Mouse (Mus musculus) C2C12 (cell line): ENCODE results near the gene Herpud2. TPM values are rescaled to one million over a fixed set of nuclear protein-coding genes. Genes with fewer than 3 reads are reported as not detected.

Source experiments
- H3K27me3 ChIP-seq: one replicate; pipeline ENCODE4 v1.6.1; 2011; ENCODE audit not compliant: control insufficient read depth, insufficient read depth, insufficient read length
- H3K36me3 ChIP-seq: one replicate; pipeline ENCODE4 v1.6.1; 2011; ENCODE audit not compliant: control insufficient read depth, insufficient read depth
- H3K4me3 ChIP-seq: one replicate; pipeline ENCODE4 v1.5.1; 2011; ENCODE audit warnings: mild to moderate bottlenecking, control low read depth; ENCODE audit not compliant: poor library complexity, insufficient read depth, severe bottlenecking
- H3K79me2 ChIP-seq: one replicate; pipeline ENCODE4 v1.6.1; 2011; ENCODE audit not compliant: control insufficient read depth, insufficient read depth
- H3K79me3 ChIP-seq: one replicate; pipeline ENCODE4 v1.6.1; 2011; ENCODE audit warnings: low read depth, control low read depth
- H3ac ChIP-seq: one replicate; pipeline ENCODE3; 2011; ENCODE audit warnings: low read depth; ENCODE audit not compliant: control insufficient read depth, insufficient read length
- CEBPB ChIP-seq: IDR thresholded peaks from one replicate; pipeline ENCODE4 v1.6.1; 2011; ENCODE audit warnings: low read depth, mild to moderate bottlenecking, control low read depth, moderate library complexity
- CTCF ChIP-seq: IDR thresholded peaks from one replicate; pipeline ENCODE4 v1.5.1; 2011; ENCODE audit not compliant: control insufficient read depth, insufficient read depth, insufficient read length
- FOSL1 ChIP-seq: IDR thresholded peaks from one replicate; pipeline ENCODE4 v1.8.0; 2011; ENCODE audit warnings: mild to moderate bottlenecking, low read length; ENCODE audit not compliant: poor library complexity, insufficient read depth, severe bottlenecking
- MAX ChIP-seq: IDR thresholded peaks from one replicate; pipeline ENCODE4 v1.6.1; 2011; ENCODE audit warnings: mild to moderate bottlenecking, control low read depth
- MYOD1 ChIP-seq: IDR thresholded peaks from one replicate; pipeline ENCODE4 v1.6.1; 2011; ENCODE audit warnings: low read depth; ENCODE audit not compliant: control insufficient read depth, insufficient read length
- MYOG ChIP-seq: IDR thresholded peaks from one replicate; pipeline ENCODE4 v1.6.1; 2011; ENCODE audit not compliant: control insufficient read depth, insufficient read length; ENCODE audit errors: extremely low read depth
- USF1 ChIP-seq: IDR thresholded peaks from one replicate; pipeline ENCODE4 v1.6.1; 2011; ENCODE audit warnings: low read depth, mild to moderate bottlenecking, control low read depth, moderate library complexity
- polyA plus RNA-seq: library from polyadenylated mRNA; unstranded; fragments of >200 nt; fragmentation: generic; extraction: Trizol; gene quantifications from one replicate; pipeline ENCODE4 v1.2.1, GENCODE M21; 2012; ENCODE audit warnings: missing spikeins

Gene Herpud2
- polyA plus RNA-seq, 1 experiment, result 8.9 TPM

- peaks cover 34% of the 10 kb centered on the region for H3K79me3 ChIP-seq
These were observed 7.7 kb downstream of the Herpud2 start for GRCm38 (mm10) chr9:25143950-25144349.

GRCm38 (mm10) chr9:25142988-25143387 is 8.6 kb downstream of the Herpud2 start:
- TF ChIP-seq CTCF (no peak), FOSL1 (no peak), CEBPB (no peak), MYOD1 (no peak), MAX (no peak), USF1 (no peak), MYOG (no peak)
- H3K79me2 ChIP-seq, result peaks cover 50% of the 10 kb centered on the region

More at GRCm38 (mm10) chr9:25143950-25144349, 7.7 kb downstream of the Herpud2 start:
- Histone ChIP-seq H3K27me3 (no peaks in the 10 kb centered on the region), H3K36me3 (no peaks in the 10 kb centered on the region), H3ac (no peak overlapping the region), H3K4me3 (no peak overlapping the region), H3K79me2 (peaks cover 53% of the 10 kb centered on the region)
- TF ChIP-seq MYOG, result no peak
- TF ChIP-seq CTCF, result no peak
- no peak for TF ChIP-seq MAX
- no peak for TF ChIP-seq USF1

GRCm38 (mm10) chr9:25142041-25142440 is 9.6 kb downstream of the Herpud2 start:
- no peak overlapping the region for H3K4me3 ChIP-seq
- H3K36me3 ChIP-seq, result no peaks in the 10 kb centered on the region
- H3ac ChIP-seq, result no peak overlapping the region
- peaks cover 45% of the 10 kb centered on the region for H3K79me2 ChIP-seq
- H3K79me3 ChIP-seq, result peaks cover 21% of the 10 kb centered on the region
- no peaks in the 10 kb centered on the region for H3K27me3 ChIP-seq
- no peak for TF ChIP-seq CTCF
- no peak for TF ChIP-seq MYOD1
- no peak for TF ChIP-seq MAX
- no peak for TF ChIP-seq MYOG
- TF ChIP-seq USF1, result no peak

More at GRCm38 (mm10) chr9:25142988-25143387, 8.6 kb downstream of the Herpud2 start:
- H3ac ChIP-seq, result no peak overlapping the region
- H3K79me3 ChIP-seq, result peaks cover 29% of the 10 kb centered on the region
- no peak overlapping the region for H3K4me3 ChIP-seq
- no peaks in the 10 kb centered on the region for H3K27me3 ChIP-seq
- no peaks in the 10 kb centered on the region for H3K36me3 ChIP-seq

- TF ChIP-seq CTCF, result no peak
- TF ChIP-seq MYOD1, result no peak
- TF ChIP-seq FOSL1, result no peak
- TF ChIP-seq MAX, result no peak
- no peak for TF ChIP-seq CEBPB
- TF ChIP-seq MYOG, result no peak
- no peak for TF ChIP-seq USF1
- H3K27me3 ChIP-seq, result no peaks in the 10 kb centered on the region
- H3K79me3 ChIP-seq, result peaks cover 9% of the 10 kb centered on the region
- no peaks in the 10 kb centered on the region for H3K36me3 ChIP-seq
- H3K4me3 ChIP-seq, result no peak overlapping the region
- no peak overlapping the region for H3ac ChIP-seq
- H3K79me2 ChIP-seq, result peaks cover 28% of the 10 kb centered on the region
These were observed 11.3 kb downstream of the Herpud2 start for GRCm38 (mm10) chr9:25140330-25140729.

- Histone ChIP-seq H3K79me2 (peaks cover 28% of the 10 kb centered on the region), H3K27me3 (no peaks in the 10 kb centered on the region), H3K36me3 (no peaks in the 10 kb centered on the region), H3K4me3 (no peak overlapping the region), H3K79me3 (peaks cover 5% of the 10 kb centered on the region), H3ac (no peak overlapping the region)
- no peak for TF ChIP-seq MAX
- no peak for TF ChIP-seq USF1
- no peak for TF ChIP-seq MYOD1
- TF ChIP-seq MYOG, result no peak
- TF ChIP-seq CEBPB, result no peak
- no peak for TF ChIP-seq FOSL1
- TF ChIP-seq CTCF, result no peak
These were observed 12.7 kb downstream of the Herpud2 start for GRCm38 (mm10) chr9:25138900-25139299.

GRCm38 (mm10) chr9:25132920-25133319 is 18.7 kb downstream of the Herpud2 start:
- no peaks in the 10 kb centered on the region for H3K79me3 ChIP-seq
- H3K36me3 ChIP-seq, result no peaks in the 10 kb centered on the region
- H3K4me3 ChIP-seq, result no peak overlapping the region
- TF ChIP-seq MYOD1 (no peak), USF1 (no peak), MAX (no peak), FOSL1 (no peak), CTCF (no peak), CEBPB (no peak), MYOG (no peak)
- H3ac ChIP-seq, result no peak overlapping the region
- H3K79me2 ChIP-seq, result peaks cover 3% of the 10 kb centered on the region
- H3K27me3 ChIP-seq, result no peaks in the 10 kb centered on the region
